Mouse (Mus musculus): ENCODE measurements around the gene Pdlim4. TPM values are rescaled to one million over a fixed set of nuclear protein-coding genes. Genes with fewer than 3 reads are reported as not detected.
A peak's percentile ranks its signal among the peaks of the same experiment; 100 is the strongest.
"Not testable (repeated sequence)": the region's sequence is repeated elsewhere in the genome, so short reads cannot be mapped to it uniquely, and the experiment has no call there.

Gene Pdlim4
- polyA plus RNA-seq, 1 experiment from 2014 or later: 13.2 TPM

GRCm38 (mm10) chr11:54052128-54052527 is 16.7 kb downstream of the Pdlim4 start:
- 92% methylated on average over 5 of the region's 5 CpGs for WGBS
- no peaks in the 10 kb centered on the region for H3K27me3 ChIP-seq (replicated peaks; ENCODE audit: control insufficient read depth, insufficient read depth, low read length)
- no peaks in the 10 kb centered on the region for H3K9me3 ChIP-seq (ENCODE audit: control insufficient read depth, low read length)
- H3K27ac ChIP-seq (ENCODE audit: low read depth, low read length): no peak overlapping the region
- no peak overlapping the region for H3K4me2 ChIP-seq
- DNase-seq (ENCODE audit: low spot score) (no peak), ATAC-seq (replicated peaks; ENCODE audit: low FRiP score) (no peak)
- no peaks in the 10 kb centered on the region for H3K36me3 ChIP-seq (ENCODE audit: control insufficient read depth, insufficient read depth, low read length)
- H3K9ac ChIP-seq (ENCODE audit: low read depth, low read length): no peak overlapping the region
- peaks cover 6% of the 10 kb centered on the region for H3K4me1 ChIP-seq (replicated peaks; ENCODE audit: control insufficient read depth, insufficient read depth, low read length)
- H3K4me3 ChIP-seq (ENCODE audit: low read depth, low read length): no peak overlapping the region

GRCm38 (mm10) chr11:54051161-54051560 is 17.7 kb downstream of the Pdlim4 start:
- Histone ChIP-seq H3K9me3 (ENCODE audit: control insufficient read depth, low read length) (no peaks in the 10 kb centered on the region), H3K4me2 (no peak overlapping the region), H3K4me1 (replicated peaks; ENCODE audit: control insufficient read depth, insufficient read depth, low read length) (peaks cover 6% of the 10 kb centered on the region), H3K27me3 (replicated peaks; ENCODE audit: control insufficient read depth, insufficient read depth, low read length) (no peaks in the 10 kb centered on the region), H3K4me3 (ENCODE audit: low read depth, low read length) (no peak overlapping the region), H3K36me3 (ENCODE audit: control insufficient read depth, insufficient read depth, low read length) (no peaks in the 10 kb centered on the region), H3K27ac (ENCODE audit: low read depth, low read length) (no peak overlapping the region), H3K9ac (ENCODE audit: low read depth, low read length) (no peak overlapping the region)
- ATAC-seq (replicated peaks; ENCODE audit: low FRiP score) (no peak), DNase-seq (ENCODE audit: low spot score) (no peak)
- WGBS: 86% methylated on average over 7 of the region's 7 CpGs

GRCm38 (mm10) chr11:54050205-54050604 is 18.6 kb downstream of the Pdlim4 start:
- WGBS: 63% methylated on average over 2 of the region's 2 CpGs
- DNase-seq (ENCODE audit: low spot score) (no peak), ATAC-seq (replicated peaks; ENCODE audit: low FRiP score) (no peak)
- Histone ChIP-seq H3K9ac (ENCODE audit: low read depth, low read length) (no peak overlapping the region), H3K27ac (ENCODE audit: low read depth, low read length) (no peak overlapping the region), H3K9me3 (ENCODE audit: control insufficient read depth, low read length) (no peaks in the 10 kb centered on the region), H3K4me2 (no peak overlapping the region), H3K4me1 (replicated peaks; ENCODE audit: control insufficient read depth, insufficient read depth, low read length) (peaks cover 6% of the 10 kb centered on the region), H3K36me3 (ENCODE audit: control insufficient read depth, insufficient read depth, low read length) (no peaks in the 10 kb centered on the region), H3K4me3 (ENCODE audit: low read depth, low read length) (no peak overlapping the region), H3K27me3 (replicated peaks; ENCODE audit: control insufficient read depth, insufficient read depth, low read length) (no peaks in the 10 kb centered on the region)

GRCm38 (mm10) chr11:54040676-54041075 is 28.1 kb downstream of the Pdlim4 start:
- 90% methylated on average over 6 of the region's 6 CpGs for WGBS
- H3K4me2 ChIP-seq: no peak overlapping the region
- no peaks in the 10 kb centered on the region for H3K9me3 ChIP-seq (ENCODE audit: control insufficient read depth, low read length)
- no peak overlapping the region for H3K4me3 ChIP-seq (ENCODE audit: low read depth, low read length)
- no peak for DNase-seq (ENCODE audit: low spot score)
- H3K27me3 ChIP-seq (replicated peaks; ENCODE audit: control insufficient read depth, insufficient read depth, low read length): no peaks in the 10 kb centered on the region
- H3K36me3 ChIP-seq (ENCODE audit: control insufficient read depth, insufficient read depth, low read length): no peaks in the 10 kb centered on the region
- ATAC-seq (replicated peaks; ENCODE audit: low FRiP score): no peak
- no peak overlapping the region for H3K27ac ChIP-seq (ENCODE audit: low read depth, low read length)
- no peaks in the 10 kb centered on the region for H3K4me1 ChIP-seq (replicated peaks; ENCODE audit: control insufficient read depth, insufficient read depth, low read length)
- no peak overlapping the region for H3K9ac ChIP-seq (ENCODE audit: low read depth, low read length)

GRCm38 (mm10) chr11:54032872-54033271 is 35.9 kb downstream of the Pdlim4 start:
- ATAC-seq (replicated peaks; ENCODE audit: low FRiP score); H3K27me3 ChIP-seq (replicated peaks; ENCODE audit: control insufficient read depth, insufficient read depth, low read length); H3K4me3 ChIP-seq (ENCODE audit: low read depth, low read length); H3K27ac ChIP-seq (ENCODE audit: low read depth, low read length); H3K9ac ChIP-seq (ENCODE audit: low read depth, low read length); H3K4me2 ChIP-seq; H3K36me3 ChIP-seq (ENCODE audit: control insufficient read depth, insufficient read depth, low read length); DNase-seq (ENCODE audit: low spot score); H3K9me3 ChIP-seq (ENCODE audit: control insufficient read depth, low read length): not testable (repeated sequence)
- 90% methylated on average over 1 of the region's 3 CpGs for WGBS
- peaks cover 11% of the 10 kb centered on the region for H3K4me1 ChIP-seq (replicated peaks; ENCODE audit: control insufficient read depth, insufficient read depth, low read length)

- Histone ChIP-seq H3K27me3 (replicated peaks; ENCODE audit: control insufficient read depth, insufficient read depth, low read length) (peaks cover 7% of the 10 kb centered on the region), H3K27ac (ENCODE audit: low read depth, low read length) (peak overlapping the region; percentile 91), H3K4me1 (replicated peaks; ENCODE audit: control insufficient read depth, insufficient read depth, low read length) (peaks cover 26% of the 10 kb centered on the region), H3K4me3 (ENCODE audit: low read depth, low read length) (peak overlapping the region; percentile 74), H3K4me2 (peak overlapping the region; percentile 98), H3K9ac (ENCODE audit: low read depth, low read length) (peak overlapping the region; percentile 64), H3K36me3 (ENCODE audit: control insufficient read depth, insufficient read depth, low read length) (no peaks in the 10 kb centered on the region), H3K9me3 (ENCODE audit: control insufficient read depth, low read length) (no peaks in the 10 kb centered on the region)
- DNase-seq (ENCODE audit: low spot score) (no peak), ATAC-seq (replicated peaks; ENCODE audit: low FRiP score) (no peak)
- WGBS: 64% methylated on average over 4 of the region's 4 CpGs
Observed at GRCm38 (mm10) chr11:54028997-54029396, 39.8 kb downstream of the Pdlim4 start.

- DNase-seq (ENCODE audit: low spot score) (peak; percentile 79), ATAC-seq (replicated peaks; ENCODE audit: low FRiP score) (peak; percentile 80)
- Histone ChIP-seq H3K27me3 (replicated peaks; ENCODE audit: control insufficient read depth, insufficient read depth, low read length) (peaks cover 7% of the 10 kb centered on the region), H3K27ac (ENCODE audit: low read depth, low read length) (peak within 1 kb of the TSS; percentile 91), H3K9ac (ENCODE audit: low read depth, low read length) (peak within 1 kb of the TSS; percentile 64), H3K4me1 (replicated peaks; ENCODE audit: control insufficient read depth, insufficient read depth, low read length) (peaks cover 31% of the 10 kb centered on the region), H3K4me2 (peak within 1 kb of the TSS; percentile 98), H3K9me3 (ENCODE audit: control insufficient read depth, low read length) (no peaks in the 10 kb centered on the region), H3K36me3 (ENCODE audit: control insufficient read depth, insufficient read depth, low read length) (no peaks in the 10 kb centered on the region), H3K4me3 (ENCODE audit: low read depth, low read length) (peak within 1 kb of the TSS; percentile 74)
- 6% methylated on average over 61 of the region's 61 CpGs for WGBS
Observed at GRCm38 (mm10) chr11:54028044-54028951, 40.5 kb downstream of the Pdlim4 start, which contains the start of gene Slc22a4. Gene Slc22a4 (minus strand): TSS chr11:54028090.

- Histone ChIP-seq H3K4me3 (ENCODE audit: low read depth, low read length) (peak overlapping the region; percentile 74), H3K4me2 (peak overlapping the region; percentile 98), H3K9ac (ENCODE audit: low read depth, low read length) (peak overlapping the region; percentile 64), H3K9me3 (ENCODE audit: control insufficient read depth, low read length) (no peaks in the 10 kb centered on the region), H3K4me1 (replicated peaks; ENCODE audit: control insufficient read depth, insufficient read depth, low read length) (peaks cover 40% of the 10 kb centered on the region), H3K27me3 (replicated peaks; ENCODE audit: control insufficient read depth, insufficient read depth, low read length) (peaks cover 7% of the 10 kb centered on the region), H3K36me3 (ENCODE audit: control insufficient read depth, insufficient read depth, low read length) (no peaks in the 10 kb centered on the region), H3K27ac (ENCODE audit: low read depth, low read length) (peak overlapping the region; percentile 91)
- 13% methylated on average over 31 of the region's 31 CpGs for WGBS
- DNase-seq (ENCODE audit: low spot score): no peak
- no peak for ATAC-seq (replicated peaks; ENCODE audit: low FRiP score)
Observed at GRCm38 (mm10) chr11:54027131-54028043, 41.4 kb downstream of the Pdlim4 start.
